Mouse (Mus musculus) erythroblast, embryonic 14.5 days (primary cell): ENCODE measurements around the gene Ctnna3. TPM values are rescaled to one million over a fixed set of nuclear protein-coding genes. Genes with fewer than 3 reads are reported as not detected.

Experiments
- H3K27me3 ChIP-seq: 2 replicates; pipeline ENCODE4 v1.6.1; 2012; ENCODE audit warnings: inconsistent platforms; ENCODE audit not compliant: control insufficient read depth
- H3K36me3 ChIP-seq: 2 replicates; pipeline ENCODE4 v1.6.1; 2012; ENCODE audit warnings: mild to moderate bottlenecking, inconsistent platforms; ENCODE audit not compliant: control insufficient read depth
- H3K4me1 ChIP-seq: 2 replicates; pipeline ENCODE4 v1.6.1; 2012; ENCODE audit warnings: inconsistent platforms; ENCODE audit not compliant: control insufficient read depth
- H3K4me3 ChIP-seq: replicated peaks from 2 replicates; pipeline ENCODE3; 2012; ENCODE audit warnings: moderate library complexity, mild to moderate bottlenecking, inconsistent platforms
- H3K9me3 ChIP-seq: 2 replicates; pipeline ENCODE4 v1.6.1; 2012; ENCODE audit warnings: low read length, inconsistent platforms, mixed read lengths; ENCODE audit not compliant: control insufficient read depth
- GATA1 ChIP-seq: IDR thresholded peaks from 2 replicates; pipeline ENCODE4 v1.6.1; 2012; ENCODE audit warnings: low read length, inconsistent platforms, mixed read lengths
- TAL1 ChIP-seq: IDR thresholded peaks from 3 replicates; pipeline ENCODE4 v1.6.1; 2012; ENCODE audit warnings: low read length, inconsistent platforms, mixed read lengths
- polyA plus RNA-seq: library from polyadenylated mRNA; stranded (reverse); fragments of >175 nt; gene quantifications from 2 replicates; pipeline ENCODE4 v1.2.3, GENCODE M21; 2012

The Ctnna3 gene
- polyA plus RNA-seq, 1 experiment: not detected

- no peak for TF ChIP-seq TAL1
- TF ChIP-seq GATA1: no peak
- Histone ChIP-seq H3K36me3 (no peaks in the 10 kb centered on the region), H3K27me3 (no peaks in the 10 kb centered on the region), H3K4me1 (no peaks in the 10 kb centered on the region), H3K4me3 (no peak overlapping the region), H3K9me3 (peaks cover 8% of the 10 kb centered on the region)
Measured at GRCm38 (mm10) chr10:63880462-63880903, 450.6 kb downstream of the Ctnna3 start.

- Histone ChIP-seq H3K9me3 (peaks cover 16% of the 10 kb centered on the region), H3K4me3 (no peak overlapping the region), H3K27me3 (no peaks in the 10 kb centered on the region), H3K36me3 (no peaks in the 10 kb centered on the region), H3K4me1 (no peaks in the 10 kb centered on the region)
- no peak for TF ChIP-seq GATA1
- no peak for TF ChIP-seq TAL1
Measured at GRCm38 (mm10) chr10:63886449-63887088, 456.7 kb downstream of the Ctnna3 start.

GRCm38 (mm10) chr10:63894612-63895011 is 464.7 kb downstream of the Ctnna3 start:
- no peak for TF ChIP-seq TAL1
- TF ChIP-seq GATA1: no peak
- Histone ChIP-seq H3K4me1 (no peaks in the 10 kb centered on the region), H3K4me3 (no peak overlapping the region), H3K36me3 (no peaks in the 10 kb centered on the region), H3K9me3 (peaks cover 6% of the 10 kb centered on the region), H3K27me3 (no peaks in the 10 kb centered on the region)

DNA sequence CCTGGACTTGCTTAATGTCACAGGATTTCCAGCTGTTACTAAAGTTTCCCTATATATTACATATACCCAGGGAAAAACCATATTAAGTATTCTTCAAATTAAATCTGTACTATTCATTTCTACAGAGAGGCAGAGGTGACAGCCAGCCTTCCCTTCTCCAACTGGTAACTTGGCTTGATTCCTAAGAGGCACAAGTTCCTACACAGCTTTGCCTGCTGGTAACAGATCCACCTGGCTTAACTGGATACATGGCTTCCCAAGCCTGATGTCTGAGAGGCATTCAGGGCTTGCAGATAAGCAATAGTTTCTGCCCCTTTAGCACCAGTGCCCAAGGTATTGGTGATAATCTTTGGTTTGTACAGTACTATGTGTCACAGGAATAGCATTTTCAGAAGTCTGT is 470.0 kb downstream of the Ctnna3 start:
- no peak for TF ChIP-seq GATA1
- no peak for TF ChIP-seq TAL1
- Histone ChIP-seq H3K36me3 (no peaks in the 10 kb centered on the region), H3K4me3 (no peak overlapping the region), H3K4me1 (no peaks in the 10 kb centered on the region), H3K27me3 (no peaks in the 10 kb centered on the region), H3K9me3 (peaks cover 16% of the 10 kb centered on the region)

DNA sequence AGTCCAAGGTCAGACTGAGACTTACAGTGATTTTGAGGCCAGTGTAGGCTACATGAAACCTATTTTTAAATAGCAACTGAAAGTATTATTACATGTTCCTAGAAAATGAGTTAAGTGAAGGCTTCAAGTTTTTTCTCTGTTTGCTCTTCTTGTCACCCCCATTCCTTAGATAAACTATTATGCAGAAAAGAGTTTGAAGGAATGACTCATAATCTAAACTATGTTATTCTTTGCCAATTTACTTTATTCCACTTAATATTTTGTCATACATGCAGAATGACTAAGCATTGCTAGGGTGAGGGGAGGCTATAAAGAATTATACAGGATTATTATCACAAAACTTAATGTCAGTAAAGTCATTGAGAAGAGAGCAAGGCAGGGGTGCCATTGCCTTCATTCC is 479.0 kb downstream of the Ctnna3 start:
- Histone ChIP-seq H3K9me3 (peaks cover 7% of the 10 kb centered on the region), H3K4me1 (no peaks in the 10 kb centered on the region), H3K36me3 (no peaks in the 10 kb centered on the region), H3K27me3 (no peaks in the 10 kb centered on the region), H3K4me3 (no peak overlapping the region)
- TF ChIP-seq TAL1 (no peak), GATA1 (no peak)

- Histone ChIP-seq H3K27me3 (no peaks in the 10 kb centered on the region), H3K9me3 (peaks cover 4% of the 10 kb centered on the region; the same call in 1 of the 2 replicates), H3K4me1 (no peaks in the 10 kb centered on the region), H3K36me3 (no peaks in the 10 kb centered on the region), H3K4me3 (no peak within 1 kb of the TSS)
- TF ChIP-seq TAL1 (no peak), GATA1 (no peak)
Measured at GRCm38 (mm10) chr10:63927334-63927733, 497.4 kb downstream of the Ctnna3 start, which contains the start of gene Gm10118. Gene Gm10118, minus strand, starts transcription at chr10:63927434.

GRCm38 (mm10) chr10:63933946-63934345 is 504.0 kb downstream of the Ctnna3 start:
- Histone ChIP-seq H3K36me3 (no peaks in the 10 kb centered on the region), H3K4me3 (no peak overlapping the region), H3K4me1 (no peaks in the 10 kb centered on the region), H3K9me3 (peaks cover 4% of the 10 kb centered on the region; the same call in 1 of the 2 replicates), H3K27me3 (no peaks in the 10 kb centered on the region)
- TF ChIP-seq TAL1 (no peak), GATA1 (no peak)

GRCm38 (mm10) chr10:63945534-63945933 is 515.6 kb downstream of the Ctnna3 start:
- Histone ChIP-seq H3K36me3 (no peaks in the 10 kb centered on the region), H3K4me3 (no peak overlapping the region), H3K27me3 (no peaks in the 10 kb centered on the region), H3K4me1 (no peaks in the 10 kb centered on the region), H3K9me3 (peaks cover 10% of the 10 kb centered on the region)
- TF ChIP-seq TAL1 (no peak), GATA1 (no peak)

DNA sequence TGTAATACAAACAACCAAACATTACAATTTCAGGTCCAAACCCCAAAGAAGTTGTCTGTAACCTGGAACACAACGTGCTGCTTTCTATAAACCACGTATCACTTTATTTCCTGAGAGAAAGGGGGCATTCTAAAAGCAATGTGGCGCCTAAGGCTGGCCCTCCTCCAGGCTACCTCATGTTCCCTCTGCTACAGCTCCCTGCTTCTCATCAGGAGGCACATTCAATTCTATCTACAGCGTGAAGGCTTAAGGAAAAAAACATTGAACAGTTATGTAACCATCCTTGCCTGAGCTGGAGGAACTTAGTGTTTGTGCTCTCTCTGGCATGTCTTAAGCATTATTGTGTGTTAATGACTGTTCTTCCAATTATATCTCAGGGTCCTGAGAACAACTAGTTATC is 517.4 kb downstream of the Ctnna3 start:
- Histone ChIP-seq H3K9me3 (peaks cover 12% of the 10 kb centered on the region), H3K4me3 (no peak overlapping the region), H3K27me3 (no peaks in the 10 kb centered on the region), H3K36me3 (no peaks in the 10 kb centered on the region), H3K4me1 (no peaks in the 10 kb centered on the region)
- TF ChIP-seq TAL1 (no peak), GATA1 (no peak)
